Mouse (Mus musculus): ENCODE results near the gene Sart3. TPM values are rescaled to one million over a fixed set of nuclear protein-coding genes. Genes with fewer than 3 reads are reported as not detected.

The Sart3 gene
- polyA plus RNA-seq, 2 experiments, result 12.7 to 15.0 TPM

DNA sequence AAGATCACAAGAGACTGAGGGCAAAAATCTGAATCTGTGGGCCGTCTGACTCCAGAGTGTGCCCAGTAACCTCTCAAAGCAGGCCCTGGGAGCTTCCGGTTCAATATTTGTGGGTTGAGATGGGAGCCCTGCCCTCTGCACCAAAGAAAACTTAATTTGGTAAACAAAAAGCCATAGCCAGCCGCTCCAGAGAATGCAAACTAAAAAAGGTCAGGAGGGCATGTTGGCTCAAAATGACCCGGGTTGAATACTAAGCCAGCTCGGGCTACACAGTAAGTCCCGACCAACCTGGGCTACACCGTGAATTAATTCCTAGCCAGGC is 37.3 kb downstream of the Sart3 start:
- Histone ChIP-seq H3K27me3 (ENCODE audit: control insufficient read depth, insufficient read depth, low read length) (no peaks in the 10 kb centered on the region), H3K4me1 (replicated peaks; ENCODE audit: control insufficient read depth in 2 of 2, insufficient read depth in 2 of 2, low read length in 1 of 2) (peaks cover 7 to 13% of the 10 kb centered on the region in 2 experiments), H3K27ac (peak overlapping the region; percentile 74), H3K9me3 (ENCODE audit: control insufficient read depth, low read length) (no peaks in the 10 kb centered on the region), H3K4me2 (ENCODE audit: low read depth) (peak overlapping the region; percentile 79), H3K4me3 (ENCODE audit: insufficient read depth in 1 of 2, low read depth in 2 of 2, low read length in 2 of 2) (peak overlapping the region; percentile 72 to 77), H3K36me3 (replicated peaks; ENCODE audit: control insufficient read depth, insufficient read depth, low read depth) (peaks cover 3% of the 10 kb centered on the region), H3K9ac (replicated peaks) (peak overlapping the region; percentile 61)
- 38% methylated on average over 7 of the region's 7 CpGs for WGBS (ENCODE audit: insufficient replicate concordance)
- DNase-seq (ENCODE audit: low read depth in 3 of 3, low spot score in 3 of 3), result peak in 2 of 3 experiments; percentile 6 to 13
- TF ChIP-seq EP300 (IDR thresholded peaks at IDR 0.05; ENCODE audit: low read depth), result no peak
- no peak for TF ChIP-seq CTCF (IDR thresholded peaks at IDR 0.05; ENCODE audit: low read depth)
- ATAC-seq (ENCODE audit: insufficient read depth), result no peak

DNA sequence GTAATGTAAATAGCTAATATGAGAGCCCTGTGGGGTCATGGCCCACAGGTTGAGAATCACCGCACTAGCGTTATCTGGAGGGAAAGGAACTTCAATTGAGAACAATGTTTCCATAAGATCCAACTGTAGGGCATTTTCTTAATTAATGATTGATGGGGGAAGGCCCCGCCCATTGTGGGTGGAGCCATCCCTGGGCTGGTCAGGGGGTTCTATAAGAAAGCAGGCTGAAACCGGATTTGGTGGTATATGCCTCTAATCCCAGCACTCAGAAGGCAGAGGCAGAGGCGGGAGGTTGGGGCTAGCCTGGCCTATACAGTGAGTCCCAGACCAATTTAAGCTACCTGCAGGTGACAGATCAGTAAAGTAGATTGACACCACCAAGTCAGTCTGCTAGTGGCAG is 37.9 kb downstream of the Sart3 start:
- no peak for TF ChIP-seq CTCF (IDR thresholded peaks at IDR 0.05; ENCODE audit: low read depth)
- TF ChIP-seq EP300 (IDR thresholded peaks at IDR 0.05; ENCODE audit: low read depth), result no peak
- Histone ChIP-seq H3K27ac (peak overlapping the region; percentile 74), H3K36me3 (replicated peaks; ENCODE audit: control insufficient read depth, insufficient read depth, low read depth) (no peaks in the 10 kb centered on the region; the same call in 1 of the 2 replicates), H3K4me3 (ENCODE audit: insufficient read depth in 1 of 2, low read depth in 2 of 2, low read length in 2 of 2) (no peak overlapping the region), H3K9ac (replicated peaks) (no peak overlapping the region), H3K4me1 (replicated peaks; ENCODE audit: control insufficient read depth in 2 of 2, insufficient read depth in 2 of 2, low read length in 1 of 2) (peaks cover 7 to 13% of the 10 kb centered on the region in 2 experiments), H3K4me2 (ENCODE audit: low read depth) (peak overlapping the region; percentile 79; the same call in 1 of the 2 replicates), H3K9me3 (ENCODE audit: control insufficient read depth, low read length) (no peaks in the 10 kb centered on the region), H3K27me3 (ENCODE audit: control insufficient read depth, insufficient read depth, low read length) (no peaks in the 10 kb centered on the region)
- no peak for DNase-seq (ENCODE audit: low read depth in 3 of 3, low spot score in 3 of 3)
- 69% methylated on average over 5 of the region's 5 CpGs for WGBS (ENCODE audit: insufficient replicate concordance)
- ATAC-seq (ENCODE audit: insufficient read depth), result no peak

DNA sequence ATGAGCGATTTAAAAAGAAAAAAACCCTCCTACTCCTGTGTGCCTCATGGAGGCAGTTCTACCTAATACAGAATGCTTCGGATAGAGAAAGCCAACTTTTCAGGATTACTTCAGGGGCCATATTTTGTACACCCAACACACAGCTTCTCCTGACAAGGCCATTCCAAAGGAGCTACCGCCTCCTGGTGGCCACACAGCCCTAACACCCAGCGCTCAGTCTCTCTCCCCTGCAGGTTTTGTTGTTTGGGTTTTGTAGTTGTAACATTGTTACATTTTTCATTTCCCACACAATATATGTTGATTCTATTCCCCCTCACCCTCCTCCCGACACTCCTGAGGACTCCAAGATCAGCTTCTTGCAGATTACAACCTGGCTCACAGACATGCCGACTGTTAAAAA is 40.1 kb downstream of the Sart3 start:
- Histone ChIP-seq H3K9me3 (ENCODE audit: control insufficient read depth, low read length) (no peaks in the 10 kb centered on the region), H3K27ac (no peak overlapping the region), H3K9ac (replicated peaks) (no peak overlapping the region), H3K4me2 (ENCODE audit: low read depth) (no peak overlapping the region), H3K4me3 (ENCODE audit: insufficient read depth in 1 of 2, low read depth in 2 of 2, low read length in 2 of 2) (no peak overlapping the region), H3K4me1 (replicated peaks; ENCODE audit: control insufficient read depth in 2 of 2, insufficient read depth in 2 of 2, low read length in 1 of 2) (peaks cover 7 to 13% of the 10 kb centered on the region in 2 experiments), H3K27me3 (ENCODE audit: control insufficient read depth, insufficient read depth, low read length) (no peaks in the 10 kb centered on the region), H3K36me3 (replicated peaks; ENCODE audit: control insufficient read depth, insufficient read depth, low read depth) (no peaks in the 10 kb centered on the region)
- TF ChIP-seq EP300 (IDR thresholded peaks at IDR 0.05; ENCODE audit: low read depth), result no peak
- TF ChIP-seq CTCF (IDR thresholded peaks at IDR 0.05; ENCODE audit: low read depth), result peak; percentile 83
- ATAC-seq (ENCODE audit: insufficient read depth) (no peak), DNase-seq (ENCODE audit: low read depth in 3 of 3, low spot score in 3 of 3) (no peak)
- 19% methylated on average over 6 of the region's 6 CpGs for WGBS (ENCODE audit: insufficient replicate concordance)

DNA sequence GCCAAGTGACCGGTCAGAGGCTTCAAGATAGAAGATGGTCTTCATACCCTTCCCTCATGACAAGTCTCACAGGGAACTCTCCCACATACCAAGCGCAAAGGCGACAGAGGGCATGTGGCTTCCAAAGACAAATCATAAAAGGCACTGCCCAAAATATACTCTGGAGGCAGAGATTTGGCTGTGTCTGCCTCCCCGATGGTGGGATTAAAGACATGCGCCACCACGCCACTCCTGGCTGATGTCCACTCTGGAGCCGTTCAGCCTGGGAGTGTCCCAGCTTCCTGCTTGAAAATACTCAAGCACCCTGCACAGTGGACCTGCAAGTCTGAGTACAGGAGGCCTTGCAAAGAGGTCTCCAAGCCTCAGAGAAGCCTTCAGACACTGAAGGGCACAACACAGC is 41.1 kb downstream of the Sart3 start:
- H3K9ac ChIP-seq (replicated peaks), result no peak overlapping the region
- H3K9me3 ChIP-seq (ENCODE audit: control insufficient read depth, low read length), result no peaks in the 10 kb centered on the region
- H3K27ac ChIP-seq, result no peak overlapping the region
- H3K4me3 ChIP-seq (ENCODE audit: insufficient read depth in 1 of 2, low read depth in 2 of 2, low read length in 2 of 2), result no peak overlapping the region
- DNase-seq (ENCODE audit: low read depth in 3 of 3, low spot score in 3 of 3) (no peak), ATAC-seq (ENCODE audit: insufficient read depth) (no peak)
- H3K4me1 ChIP-seq (replicated peaks; ENCODE audit: control insufficient read depth in 2 of 2, insufficient read depth in 2 of 2, low read length in 1 of 2), result peaks cover 5 to 8% of the 10 kb centered on the region in 2 experiments
- H3K27me3 ChIP-seq (ENCODE audit: control insufficient read depth, insufficient read depth, low read length), result no peaks in the 10 kb centered on the region
- 71% methylated on average over 7 of the region's 7 CpGs for WGBS (ENCODE audit: insufficient replicate concordance)
- H3K4me2 ChIP-seq (ENCODE audit: low read depth), result no peak overlapping the region
- H3K36me3 ChIP-seq (replicated peaks; ENCODE audit: control insufficient read depth, insufficient read depth, low read depth), result no peaks in the 10 kb centered on the region
- TF ChIP-seq EP300 (IDR thresholded peaks at IDR 0.05; ENCODE audit: low read depth) (no peak), CTCF (IDR thresholded peaks at IDR 0.05; ENCODE audit: low read depth) (no peak)

DNA sequence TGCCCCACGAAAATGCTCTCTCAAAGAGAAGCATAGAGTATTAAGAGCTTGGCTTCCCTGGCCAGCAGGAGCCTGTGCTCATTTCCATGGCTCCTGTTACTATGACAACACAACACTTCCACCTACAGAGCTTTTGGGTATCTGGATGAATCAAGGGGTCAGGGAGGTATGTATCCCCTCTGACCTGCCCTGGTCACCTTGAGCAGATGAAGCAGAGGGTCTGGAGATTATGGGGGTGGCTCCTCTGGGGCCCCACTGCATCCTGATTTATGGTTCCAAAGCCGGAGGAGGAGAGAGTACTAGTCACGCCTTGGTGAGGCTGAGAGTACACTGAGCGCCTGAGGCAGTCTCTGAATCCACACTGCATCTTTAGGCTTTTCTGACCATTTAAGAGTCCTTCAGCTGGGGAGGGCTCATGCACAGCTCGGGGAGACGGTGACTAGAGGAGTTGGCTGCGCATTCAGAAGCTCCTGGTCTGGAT is 41.6 kb downstream of the Sart3 start:
- Histone ChIP-seq H3K9me3 (ENCODE audit: control insufficient read depth, low read length) (no peaks in the 10 kb centered on the region), H3K9ac (replicated peaks) (no peak overlapping the region)
- no peak for DNase-seq (ENCODE audit: low read depth in 3 of 3, low spot score in 3 of 3)

More for the DNA sequence above, 41.6 kb downstream of the Sart3 start:
- Histone ChIP-seq H3K4me1 (replicated peaks; ENCODE audit: control insufficient read depth in 2 of 2, insufficient read depth in 2 of 2, low read length in 1 of 2) (peaks cover 5 to 8% of the 10 kb centered on the region in 2 experiments), H3K4me3 (ENCODE audit: insufficient read depth in 1 of 2, low read depth in 2 of 2, low read length in 2 of 2) (no peak overlapping the region), H3K27me3 (ENCODE audit: control insufficient read depth, insufficient read depth, low read length) (no peaks in the 10 kb centered on the region), H3K27ac (no peak overlapping the region), H3K36me3 (replicated peaks; ENCODE audit: control insufficient read depth, insufficient read depth, low read depth) (no peaks in the 10 kb centered on the region), H3K4me2 (ENCODE audit: low read depth) (no peak overlapping the region)
- no peak for ATAC-seq (ENCODE audit: insufficient read depth)
- 61% methylated on average over 7 of the region's 7 CpGs for WGBS (ENCODE audit: insufficient replicate concordance)
- TF ChIP-seq CTCF (IDR thresholded peaks at IDR 0.05; ENCODE audit: low read depth) (no peak), EP300 (IDR thresholded peaks at IDR 0.05; ENCODE audit: low read depth) (no peak)

All from liver, embryonic 14.5 days (tissue).